Mouse (Mus musculus): ENCODE results near the gene Aacs.

- TF ChIP-seq CTCF (IDR thresholded peaks at IDR 0.05; ENCODE audit: borderline replicate concordance, control insufficient read depth, extremely low read depth, insufficient read depth, low read length, poor library complexity) (no peak), POLR2A (IDR thresholded peaks at IDR 0.05; ENCODE audit: control insufficient read depth, extremely low read depth, insufficient read depth, low read length, poor library complexity) (no peak)
These were observed 10.5 kb downstream of the Aacs start for GRCm38 (mm10) chr5:125486088-125486487.
